Mouse (Mus musculus): ENCODE measurements at regions not wholly inside any gene's neighbourhood (a gene's known extent, or its start where the extent isn't known, plus 50 kb on each side); places are given as distances from the start of the nearest gene placed in this dataset.

GRCm38 (mm10) chr14:71228894-71229446, 629.3 kb upstream of the Fam160b2 start:
- Histone ChIP-seq H3K36me3 (replicated peaks; ENCODE audit: control insufficient read depth, insufficient read depth, low read depth) (no peaks in the 10 kb centered on the region), H3K9ac (replicated peaks) (no peak overlapping the region), H3K4me1 (replicated peaks; ENCODE audit: control insufficient read depth in 2 of 2, insufficient read depth in 2 of 2, low read length in 1 of 2) (peaks cover 5 to 16% of the 10 kb centered on the region in 2 experiments), H3K9me3 (ENCODE audit: control insufficient read depth, low read length) (no peaks in the 10 kb centered on the region), H3K27me3 (ENCODE audit: control insufficient read depth, insufficient read depth, low read length) (no peaks in the 10 kb centered on the region), H3K27ac (no peak overlapping the region), H3K4me2 (ENCODE audit: low read depth) (no peak overlapping the region), H3K4me3 (ENCODE audit: insufficient read depth in 1 of 2, low read depth in 2 of 2, low read length in 2 of 2) (no peak overlapping the region)
- DNase-seq (ENCODE audit: low read depth in 3 of 3, low spot score in 3 of 3) (no peak), ATAC-seq (ENCODE audit: insufficient read depth) (no peak)
- WGBS (ENCODE audit: insufficient replicate concordance), result 75% methylated on average over 8 of the region's 8 CpGs
- TF ChIP-seq EP300 (IDR thresholded peaks at IDR 0.05; ENCODE audit: low read depth), result no peak
- TF ChIP-seq CTCF (IDR thresholded peaks at IDR 0.05; ENCODE audit: low read depth), result no peak

GRCm38 (mm10) chr14:71217041-71217440, 617.4 kb upstream of the Fam160b2 start:
- 5% methylated on average over 1 of the region's 1 CpGs for WGBS (ENCODE audit: insufficient replicate concordance)
- DNase-seq (ENCODE audit: low read depth in 3 of 3, low spot score in 3 of 3), result no peak

GRCm38 (mm10) chr14:71211359-71211978, 611.8 kb upstream of the Fam160b2 start:
- no peak for TF ChIP-seq CTCF (IDR thresholded peaks at IDR 0.05; ENCODE audit: low read depth)
- no peak for TF ChIP-seq EP300 (IDR thresholded peaks at IDR 0.05; ENCODE audit: low read depth)
- ATAC-seq (ENCODE audit: insufficient read depth), result no peak

More at GRCm38 (mm10) chr14:71217041-71217440, 617.4 kb upstream of the Fam160b2 start:
- Histone ChIP-seq H3K27me3 (ENCODE audit: control insufficient read depth, insufficient read depth, low read length) (no peaks in the 10 kb centered on the region), H3K27ac (no peak overlapping the region), H3K9me3 (ENCODE audit: control insufficient read depth, low read length) (no peaks in the 10 kb centered on the region), H3K9ac (replicated peaks) (no peak overlapping the region), H3K4me2 (ENCODE audit: low read depth) (no peak overlapping the region), H3K4me3 (ENCODE audit: insufficient read depth in 1 of 2, low read depth in 2 of 2, low read length in 2 of 2) (no peak overlapping the region), H3K36me3 (replicated peaks; ENCODE audit: control insufficient read depth, insufficient read depth, low read depth) (no peaks in the 10 kb centered on the region), H3K4me1 (replicated peaks; ENCODE audit: control insufficient read depth in 2 of 2, insufficient read depth in 2 of 2, low read length in 1 of 2) (peaks cover 5 to 9% of the 10 kb centered on the region in 2 experiments)
- ATAC-seq (ENCODE audit: insufficient read depth), result peak; percentile 65; the same call in 1 of the 2 replicates
- TF ChIP-seq EP300 (IDR thresholded peaks at IDR 0.05; ENCODE audit: low read depth) (peak; percentile 79), CTCF (IDR thresholded peaks at IDR 0.05; ENCODE audit: low read depth) (no peak)

GRCm38 (mm10) chr14:71203459-71203858, 603.8 kb upstream of the Fam160b2 start:
- no peak for DNase-seq (ENCODE audit: low read depth in 3 of 3, low spot score in 3 of 3)
- TF ChIP-seq EP300 (IDR thresholded peaks at IDR 0.05; ENCODE audit: low read depth) (no peak), CTCF (IDR thresholded peaks at IDR 0.05; ENCODE audit: low read depth) (no peak)
- Histone ChIP-seq H3K4me2 (ENCODE audit: low read depth) (no peak overlapping the region), H3K4me3 (ENCODE audit: insufficient read depth in 1 of 2, low read depth in 2 of 2, low read length in 2 of 2) (no peak overlapping the region), H3K27me3 (ENCODE audit: control insufficient read depth, insufficient read depth, low read length) (no peaks in the 10 kb centered on the region), H3K4me1 (replicated peaks; ENCODE audit: control insufficient read depth in 2 of 2, insufficient read depth in 2 of 2, low read length in 1 of 2) (peaks cover 11 to 37% of the 10 kb centered on the region in 2 experiments), H3K9me3 (ENCODE audit: control insufficient read depth, low read length) (no peaks in the 10 kb centered on the region), H3K27ac (no peak overlapping the region), H3K36me3 (replicated peaks; ENCODE audit: control insufficient read depth, insufficient read depth, low read depth) (no peaks in the 10 kb centered on the region), H3K9ac (replicated peaks) (no peak overlapping the region)
- 69% methylated on average over 6 of the region's 6 CpGs for WGBS (ENCODE audit: insufficient replicate concordance)
- no peak for ATAC-seq (ENCODE audit: insufficient read depth)

More at GRCm38 (mm10) chr14:71211359-71211978, 611.8 kb upstream of the Fam160b2 start:
- H3K27me3 ChIP-seq (ENCODE audit: control insufficient read depth, insufficient read depth, low read length), result no peaks in the 10 kb centered on the region
- no peak overlapping the region for H3K4me2 ChIP-seq (ENCODE audit: low read depth)
- no peak overlapping the region for H3K27ac ChIP-seq
- peaks cover under 1 to 5% of the 10 kb centered on the region in 2 experiments for H3K4me1 ChIP-seq (replicated peaks; ENCODE audit: control insufficient read depth in 2 of 2, insufficient read depth in 2 of 2, low read length in 1 of 2)
- H3K36me3 ChIP-seq (replicated peaks; ENCODE audit: control insufficient read depth, insufficient read depth, low read depth), result no peaks in the 10 kb centered on the region
- no peak overlapping the region for H3K4me3 ChIP-seq (ENCODE audit: insufficient read depth in 1 of 2, low read depth in 2 of 2, low read length in 2 of 2)
- no peak overlapping the region for H3K9ac ChIP-seq (replicated peaks)
- 36% methylated on average over 3 of the region's 3 CpGs for WGBS (ENCODE audit: insufficient replicate concordance)
- H3K9me3 ChIP-seq (ENCODE audit: control insufficient read depth, low read length), result no peaks in the 10 kb centered on the region
- DNase-seq (ENCODE audit: low read depth in 3 of 3, low spot score in 3 of 3), result no peak

GRCm38 (mm10) chr14:71200917-71201316, 601.3 kb upstream of the Fam160b2 start:
- H3K27ac ChIP-seq, result no peak overlapping the region
- 0 out of 2 replicates have a peak overlapping the region, but pooled peaks have one; percentile 18 for H3K4me2 ChIP-seq (ENCODE audit: low read depth)
- DNase-seq (ENCODE audit: low read depth in 3 of 3, low spot score in 3 of 3), result no peak
- H3K9me3 ChIP-seq (ENCODE audit: control insufficient read depth, low read length), result no peaks in the 10 kb centered on the region
- H3K4me1 ChIP-seq (replicated peaks; ENCODE audit: control insufficient read depth in 2 of 2, insufficient read depth in 2 of 2, low read length in 1 of 2), result peaks cover 11 to 37% of the 10 kb centered on the region in 2 experiments
- peak; percentile 81 for TF ChIP-seq EP300 (IDR thresholded peaks at IDR 0.05; ENCODE audit: low read depth)
- TF ChIP-seq CTCF (IDR thresholded peaks at IDR 0.05; ENCODE audit: low read depth), result no peak
- no peaks in the 10 kb centered on the region for H3K36me3 ChIP-seq (replicated peaks; ENCODE audit: control insufficient read depth, insufficient read depth, low read depth)
- no peak overlapping the region for H3K9ac ChIP-seq (replicated peaks)
- H3K27me3 ChIP-seq (ENCODE audit: control insufficient read depth, insufficient read depth, low read length), result no peaks in the 10 kb centered on the region
- 23% methylated on average over 1 of the region's 1 CpGs for WGBS (ENCODE audit: insufficient replicate concordance)
- ATAC-seq (ENCODE audit: insufficient read depth), result peak; percentile 75
- no peak overlapping the region for H3K4me3 ChIP-seq (ENCODE audit: insufficient read depth in 1 of 2, low read depth in 2 of 2, low read length in 2 of 2)
